ENCODE assay signal across 22 mouse cellular contexts in genomic region chrX:162427698-162428097, GRCm38 (mm10).
DNase-seq lines count a peak whose midpoint lies in the region; ATAC-seq and TF ChIP-seq lines count a peak whose summit lies in the region.
"Had no signal": no experiment of that assay in that cellular context is flagged by ENCODE, and none has a peak within 500 bp of the region (broad histone marks: within the 10 kb centered on the region; RNA-seq: fewer than 3 reads in every experiment).

No protein-coding gene starts in this region.

- DNase-seq in gastrocnemius, adult 2 months: no peak
- no peak for DNase-seq in gastrocnemius, postnatal 25 days
- DNase-seq in cerebellum, adult 2 months: peak; percentile 13 to 55
- DNase-seq in cerebellum, postnatal 10 days: peak; percentile 12 to 35
- DNase-seq in fibroblast of lung, adult 2 months (ENCODE audit: low read depth): peak; percentile 23
- DNase-seq in layer of hippocampus, adult 8-10 months (ENCODE audit: low spot score in 2 of 2): no peak
- DNase-seq: adrenal gland, postnatal 25 days; embryo, embryonic 11 days; gastrocnemius, postnatal 36 days; heart, adult 11 months; heart, postnatal 10 days; heart, postnatal 4 days; kidney, adult 11 months had no signal

- no peaks in the 10 kb centered on the region for H3K27me3 ChIP-seq in cerebellum, adult 2 months (ENCODE audit: control insufficient read depth, insufficient read depth, low read length)
- H3K27me3 ChIP-seq: CH12.LX; forebrain, embryonic 12.5 days; hindbrain, embryonic 12.5 days had no signal

- H3K4me1 ChIP-seq in cerebellum, adult 2 months (ENCODE audit: control insufficient read depth, insufficient read depth, low read length): no peaks in the 10 kb centered on the region
- H3K4me1 ChIP-seq: embryonic facial prominence, embryonic 15.5 days; forebrain, embryonic 12.5 days; hindbrain, embryonic 12.5 days had no signal

- intact Hi-C loops in gastrocnemius, adult 2 months (cut with DNase I): no loop called here

- TF ChIP-seq CTCF in gastrocnemius, adult 2 months (IDR thresholded peaks at IDR 0.05): no peak
- no peak for TF ChIP-seq CTCF in cerebellum, adult 2 months (IDR thresholded peaks at IDR 0.05; ENCODE audit: borderline replicate concordance, insufficient read depth, low read depth, low read length)

- H3K4me3 ChIP-seq in gastrocnemius, adult 2 months: no peak overlapping the region
- no peak overlapping the region for H3K4me3 ChIP-seq in cerebellum, adult 2 months (replicated peaks; ENCODE audit: insufficient read depth, low read depth, low read length)
- H3K4me3 ChIP-seq: embryonic facial prominence, embryonic 15.5 days; erythroblast, embryonic 14.5 days; forebrain, embryonic 12.5 days; hindbrain, embryonic 12.5 days had no signal

- 10% methylated on average over 3 of the region's 3 CpGs for WGBS in cerebellum, adult 2 months

- ATAC-seq in erythroid progenitor cell, adult 5-6 weeks (replicated peaks; ENCODE audit: low FRiP score, poor library complexity, severe bottlenecking): no peak
- ATAC-seq: forebrain, embryonic 16.5 days; hindbrain, embryonic 16.5 days; Patski had no signal

- peak overlapping the region; percentile 25; the same call in 1 of the 2 replicates for H3K27ac ChIP-seq in gastrocnemius, adult 2 months
- no peak overlapping the region for H3K27ac ChIP-seq in cerebellum, adult 2 months (ENCODE audit: insufficient read depth, low read length)
- H3K27ac ChIP-seq: embryonic facial prominence, embryonic 15.5 days; forebrain, embryonic 12.5 days; hindbrain, embryonic 12.5 days had no signal

- no peak for TF ChIP-seq POLR2A in cerebellum, adult 2 months (IDR thresholded peaks at IDR 0.05; ENCODE audit: borderline replicate concordance, insufficient read depth, low read length)

Comparison
In these comparisons a context has a peak if more than half of its experiments do, and no peak if none do; other contexts are left out.
1. DNase-seq: peak in cerebellum, adult 2 months (2 of 2), cerebellum, postnatal 10 days (2 of 2) and fibroblast of lung, adult 2 months (single experiment); none in gastrocnemius, adult 2 months (single experiment), gastrocnemius, postnatal 25 days (single experiment) and layer of hippocampus, adult 8-10 months (0 of 2).